ENCODE assay signal across 26 mouse cellular contexts in the genomic region with DNA sequence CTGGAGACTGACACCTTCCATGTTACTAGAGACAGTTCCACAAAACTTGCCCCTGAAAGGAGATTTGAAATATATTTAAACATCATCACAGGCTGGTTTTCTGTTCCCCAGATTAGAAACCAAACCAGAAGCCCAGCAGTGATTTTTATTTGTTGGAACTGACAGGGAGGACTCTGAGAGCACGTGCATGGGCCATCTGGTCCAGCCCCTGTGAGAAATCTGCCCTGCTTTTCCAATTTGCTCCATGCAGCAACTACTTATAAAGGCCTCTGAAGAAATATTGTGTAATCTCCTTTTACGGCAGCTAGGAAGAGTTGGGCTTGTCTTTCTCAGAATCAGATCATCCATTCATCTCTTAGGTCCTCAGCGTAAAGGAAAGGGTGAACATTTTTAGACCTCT. TPM values are rescaled to one million over a fixed set of nuclear protein-coding genes. Genes with fewer than 3 reads are reported as not detected.
DNase-seq lines count a peak whose midpoint lies in the region; ATAC-seq and TF ChIP-seq lines count a peak whose summit lies in the region.
"Had no signal": no experiment of that assay in that cellular context is flagged by ENCODE, and none has a peak within 500 bp of the region (broad histone marks: within the 10 kb centered on the region; RNA-seq: fewer than 3 reads in every experiment).

No protein-coding gene starts in this region.

- H3K4me3 ChIP-seq in cerebellum, adult 2 months (replicated peaks; ENCODE audit: insufficient read depth, low read depth, low read length): no peak overlapping the region
- H3K4me3 ChIP-seq: embryonic facial prominence, embryonic 13.5 days; heart, adult 2 months; hindbrain, embryonic 15.5 days; kidney, embryonic 15.5 days; left cerebral cortex, adult 2 months; liver, embryonic 13.5 days had no signal

- no peak for DNase-seq in frontal cortex, postnatal 10 days (ENCODE audit: low spot score in 2 of 2)
- peak; percentile 51 for DNase-seq in MN1 (ENCODE audit: low spot score)
- DNase-seq in cerebellum, adult 2 months: peak; percentile 44 to 72
- DNase-seq in cerebellum, postnatal 36 days: peak; percentile 43 to 45
- no peak for DNase-seq in lung, postnatal 14 days
- DNase-seq in retina, postnatal 1 day: no peak
- no peak for DNase-seq in kidney, adult 11 months
- DNase-seq: adrenal gland, postnatal 25 days; gastrocnemius, postnatal 25 days; heart, adult 2 months; heart, postnatal 4 days; kidney, postnatal 4 days; left cerebral cortex, postnatal 4 days; liver, embryonic 13.5 days; lung, embryonic 14.5 days; lung, postnatal 4 days; thymus, adult 18-20 months; thymus, postnatal 4 days had no signal

- no peak for TF ChIP-seq CTCF in cerebellum, adult 2 months (IDR thresholded peaks at IDR 0.05; ENCODE audit: borderline replicate concordance, insufficient read depth, low read depth, low read length)

- peak overlapping the region; percentile 1; the same call in 1 of the 2 replicates for H3K27ac ChIP-seq in cerebellum, adult 2 months (ENCODE audit: insufficient read depth, low read length)
- H3K27ac ChIP-seq: embryonic facial prominence, embryonic 13.5 days; heart, adult 2 months; hindbrain, embryonic 15.5 days; kidney, embryonic 15.5 days; left cerebral cortex, adult 2 months; liver, embryonic 13.5 days had no signal

- no peak for TF ChIP-seq POLR2A in cerebellum, adult 2 months (IDR thresholded peaks at IDR 0.05; ENCODE audit: borderline replicate concordance, insufficient read depth, low read length)

- peak; percentile 51 for ATAC-seq in frontal cortex, adult (ENCODE audit: low TSS enrichment)
- ATAC-seq: intestine, embryonic 16.5 days; midbrain, embryonic 16.5 days had no signal

- H3K4me1 ChIP-seq in cerebellum, adult 2 months (ENCODE audit: control insufficient read depth, insufficient read depth, low read length): peaks cover 7% of the 10 kb centered on the region; the same call in 1 of the 2 replicates
- H3K4me1 ChIP-seq: embryonic facial prominence, embryonic 13.5 days; hindbrain, embryonic 15.5 days; kidney, embryonic 15.5 days; liver, embryonic 13.5 days had no signal

- H3K27me3 ChIP-seq in cerebellum, adult 2 months (ENCODE audit: control insufficient read depth, insufficient read depth, low read length): no peaks in the 10 kb centered on the region
- H3K27me3 ChIP-seq: embryonic facial prominence, embryonic 13.5 days; hindbrain, embryonic 15.5 days; kidney, embryonic 15.5 days; liver, embryonic 13.5 days had no signal

- WGBS in cerebellum, adult 2 months: 24% methylated on average over 3 of the region's 3 CpGs

RNA-seq across cellular contexts. Expression of a gene that starts 7.8 kb away (rescaled TPM):
- 106 TPM in 2 replicates for polyA plus RNA-seq in cerebellum, adult 2 months (2012; rRNA removed)
- polyA plus RNA-seq: G1E had no signal

Comparison
In these comparisons a context has a peak if more than half of its experiments do, and no peak if none do; other contexts are left out.
1. DNase-seq: peak in MN1 (single experiment), cerebellum, adult 2 months (2 of 2) and cerebellum, postnatal 36 days (2 of 2); none in frontal cortex, postnatal 10 days (0 of 2), lung, postnatal 14 days (single experiment), retina, postnatal 1 day (single experiment) and kidney, adult 11 months (single experiment).